Mouse (Mus musculus) lung, adult 2 months (tissue): ENCODE measurements at regions not wholly inside any gene's neighbourhood (a gene's known extent, or its start where the extent isn't known, plus 50 kb on each side); places are given as distances from the start of the nearest gene placed in this dataset.

Experiments
- CTCF ChIP-seq: fragments of 200-500 bp; IDR thresholded peaks from 2 replicates; pipeline ENCODE4 v1.5.1; 2011; ENCODE audit warnings: mild to moderate bottlenecking, low read length, control low read depth; ENCODE audit not compliant: insufficient read depth
- POLR2A ChIP-seq: fragments of 200-500 bp; IDR thresholded peaks from 2 replicates; pipeline ENCODE4 v1.6.1; 2011; ENCODE audit warnings: low read depth, mild to moderate bottlenecking, control low read depth, low read length, borderline replicate concordance; ENCODE audit errors: extremely low read depth

- TF ChIP-seq POLR2A (no peak), CTCF (no peak)
These were observed 224.8 kb upstream of the Serp2 start for GRCm38 (mm10) chr14:76781524-76781880.
